Mouse (Mus musculus): ENCODE results near the gene Mcts2. TPM values are rescaled to one million over a fixed set of nuclear protein-coding genes. Genes with fewer than 3 reads are reported as not detected.

Gene Mcts2
- total RNA-seq, 2 experiments from 2014 or later, result 21.2 to 22.8 TPM

DNA sequence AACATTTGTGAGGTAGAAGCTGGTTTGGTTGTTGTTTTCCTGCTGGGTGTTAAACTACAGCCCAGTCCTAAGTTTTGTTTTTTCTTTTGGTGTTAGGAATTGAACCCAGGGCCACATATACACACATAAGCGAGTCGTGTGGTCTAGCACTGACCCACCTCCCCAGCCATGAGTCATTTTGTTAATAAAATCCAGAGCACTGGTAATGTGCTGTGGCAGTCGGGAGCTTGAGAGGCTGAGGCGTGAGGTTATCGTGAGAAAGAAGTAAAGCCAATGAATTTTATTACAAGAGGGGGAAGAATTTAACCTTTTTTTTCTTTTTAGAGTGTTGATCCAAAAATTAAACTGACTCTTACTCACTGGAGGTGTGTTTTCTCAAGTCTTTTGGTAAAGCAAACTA is 3.7 kb upstream of the Mcts2 start:
- DNase-seq (ENCODE audit: extremely low spot score in 1 of 2, low spot score in 1 of 2), result no peak

DNA sequence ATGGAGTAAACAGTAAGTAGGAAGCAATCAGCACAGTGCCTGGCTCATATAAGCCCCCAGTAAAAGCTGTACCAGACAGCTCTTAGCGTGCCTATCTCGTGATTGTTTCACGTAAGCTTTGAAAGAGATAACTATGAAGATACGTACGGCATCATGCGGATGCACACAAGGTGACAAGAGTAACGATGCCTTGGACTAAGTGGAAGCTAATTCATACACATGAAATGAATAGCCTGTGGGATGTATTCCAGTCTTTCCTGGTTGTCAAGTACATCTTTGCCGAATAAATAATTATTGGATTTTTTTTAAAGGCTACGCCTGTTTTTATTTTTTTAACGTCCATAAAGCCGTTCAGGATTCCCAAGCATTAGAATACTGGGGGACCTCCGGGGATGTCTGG is 436 bp upstream of the Mcts2 start:
- no peak for DNase-seq (ENCODE audit: extremely low spot score in 1 of 2, low spot score in 1 of 2)

DNA sequence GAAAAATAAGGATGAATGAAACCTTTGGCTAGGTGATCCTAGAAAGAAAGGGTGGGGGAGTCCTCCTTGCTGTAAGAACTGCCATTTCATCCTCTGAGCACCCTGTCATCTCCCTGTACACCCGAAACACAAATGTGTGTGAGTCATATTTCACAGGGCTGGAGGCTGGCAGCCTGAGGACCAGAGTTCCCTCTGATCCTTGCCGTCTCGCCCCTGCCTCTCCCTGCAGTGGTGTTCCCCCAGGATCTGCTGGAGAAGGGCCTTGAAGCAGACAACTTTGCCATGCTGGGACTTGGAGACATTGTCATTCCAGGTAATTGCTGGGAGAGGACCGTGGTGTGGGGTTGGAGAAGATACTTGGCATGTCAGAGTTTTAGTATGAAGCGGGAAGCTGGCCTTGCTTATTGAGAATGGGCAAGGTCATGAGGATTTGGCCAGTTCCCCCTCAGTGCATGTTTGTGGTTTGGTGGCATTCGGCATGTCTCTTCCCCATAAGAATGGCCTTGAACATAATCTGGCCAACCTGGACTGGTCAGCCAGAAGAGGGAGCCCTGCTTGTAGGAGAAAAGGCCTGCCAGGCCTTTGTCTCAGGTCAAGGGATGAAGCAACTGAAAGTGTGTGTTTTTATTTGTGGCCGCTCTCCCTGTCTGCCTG is 4.9 kb downstream of the Mcts2 start:
- no peak for DNase-seq (ENCODE audit: extremely low spot score in 1 of 2, low spot score in 1 of 2)

DNA sequence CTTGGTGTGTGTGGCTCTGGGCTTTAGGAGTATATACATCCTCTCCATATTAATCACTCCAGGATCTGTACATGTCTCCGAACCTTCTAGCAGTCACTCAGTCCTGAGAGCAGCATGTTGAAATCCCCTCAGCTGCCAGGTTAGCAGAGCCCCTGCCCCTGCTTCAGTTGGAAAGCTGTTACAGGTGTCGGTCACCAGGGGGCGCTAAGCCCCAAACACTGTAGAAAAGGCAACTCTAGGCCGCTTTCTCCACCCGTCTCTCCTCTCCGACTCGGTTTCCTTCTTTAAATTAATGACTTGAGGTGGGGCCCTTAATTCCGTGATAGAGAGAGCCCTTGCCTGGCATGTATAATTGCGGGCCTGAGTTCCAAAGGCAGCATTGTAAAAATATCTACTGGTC is 6.4 kb downstream of the Mcts2 start:
- DNase-seq (ENCODE audit: extremely low spot score in 1 of 2, low spot score in 1 of 2), result peak; percentile 52 to 72

DNA sequence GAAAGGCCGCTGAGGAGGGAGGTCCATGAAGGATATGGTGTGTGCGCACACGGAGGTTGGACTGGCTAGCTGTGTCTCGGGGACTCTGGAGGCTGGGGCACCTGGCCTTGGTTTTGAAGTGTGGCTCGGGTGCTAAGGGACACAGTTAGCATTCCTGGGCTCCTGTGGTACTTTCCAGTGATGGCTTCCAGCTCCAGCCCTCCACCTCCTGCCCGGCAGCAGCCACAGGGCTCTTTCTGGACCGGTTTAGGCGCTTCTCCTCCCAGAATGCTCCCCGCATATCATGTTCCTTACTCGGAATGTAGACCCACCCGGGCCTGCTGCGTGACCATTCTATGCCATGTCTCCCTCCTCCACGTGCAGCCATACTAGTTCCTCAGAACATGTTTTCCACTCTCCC is 6.9 kb downstream of the Mcts2 start:
- DNase-seq (ENCODE audit: extremely low spot score in 1 of 2, low spot score in 1 of 2), result no peak

DNA sequence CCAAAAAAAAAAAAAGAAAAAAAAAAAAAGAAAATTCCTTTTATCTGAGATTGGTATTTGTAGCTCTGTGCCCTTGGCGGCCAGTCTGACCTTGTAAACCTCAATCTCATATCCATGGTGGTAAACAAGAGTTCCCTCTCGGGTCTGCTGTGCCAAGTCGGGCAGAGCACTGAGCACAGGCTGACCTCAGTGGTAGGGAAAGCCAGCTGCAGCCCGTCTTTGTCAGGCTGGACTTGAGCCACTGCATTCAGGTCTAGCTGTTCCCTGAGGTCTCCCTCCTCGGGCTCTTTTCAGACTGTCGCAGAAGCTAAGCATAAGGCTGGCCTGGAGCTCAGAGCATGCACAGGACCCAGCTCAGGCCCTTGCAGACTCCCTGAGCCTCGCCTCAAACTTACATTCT is 7.9 kb downstream of the Mcts2 start:
- no peak for DNase-seq (ENCODE audit: extremely low spot score in 1 of 2, low spot score in 1 of 2)

DNA sequence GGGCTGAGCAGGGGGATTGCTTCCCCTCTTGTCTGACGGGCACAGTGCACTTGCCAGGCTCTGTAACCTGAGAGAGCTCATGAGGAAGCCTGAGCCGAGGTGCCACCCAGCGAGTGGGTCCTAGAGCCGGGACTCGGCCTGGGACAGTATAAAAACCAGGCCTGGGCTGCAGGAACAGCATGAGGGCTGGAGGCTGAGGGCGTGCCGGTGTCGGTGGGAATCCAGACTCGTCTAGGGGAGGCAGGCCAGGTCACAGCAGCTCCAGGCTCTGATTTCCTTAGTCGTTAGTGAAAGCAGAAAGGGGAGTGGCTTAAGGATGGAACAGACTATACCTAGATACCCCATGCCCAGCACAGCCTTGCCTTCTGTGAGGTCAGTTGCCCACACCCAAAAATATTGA is 9.2 kb downstream of the Mcts2 start:
- no peak for DNase-seq (ENCODE audit: extremely low spot score in 1 of 2, low spot score in 1 of 2)

DNA sequence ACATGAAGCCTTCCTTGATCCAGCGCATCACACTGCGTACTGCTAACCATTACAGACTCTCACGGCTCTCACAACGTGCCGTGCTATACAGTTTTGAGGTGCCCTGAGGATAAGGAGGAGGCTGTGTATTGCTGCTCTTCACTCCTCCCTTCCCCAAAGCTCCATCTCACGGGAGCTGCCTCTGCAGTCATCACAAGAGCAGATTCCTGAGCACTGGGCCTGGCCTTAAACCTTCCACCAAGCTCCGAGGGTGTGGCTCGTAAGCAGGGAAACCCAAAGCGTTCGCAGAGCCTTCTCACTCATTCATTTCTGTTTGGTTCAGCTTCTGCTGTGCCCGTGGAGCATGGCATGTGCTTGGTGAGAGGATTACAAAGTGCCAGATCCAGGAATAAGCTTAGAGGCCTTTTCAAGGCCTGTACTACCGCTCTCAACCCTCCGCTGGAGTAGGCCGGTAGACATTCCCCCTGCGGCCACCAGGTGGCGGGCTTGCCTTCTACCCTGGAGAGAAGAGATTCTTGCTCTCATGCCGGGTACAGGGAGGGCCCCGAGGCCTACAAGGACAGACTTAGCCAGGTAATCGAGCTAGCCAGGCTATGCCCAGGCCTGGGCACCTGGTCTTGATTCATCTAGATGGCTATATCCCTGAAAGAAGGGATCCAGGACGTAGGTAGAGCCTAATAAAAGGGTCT is 9.8 kb downstream of the Mcts2 start:
- peak; percentile 93 to 97 for DNase-seq (ENCODE audit: extremely low spot score in 1 of 2, low spot score in 1 of 2)

DNA sequence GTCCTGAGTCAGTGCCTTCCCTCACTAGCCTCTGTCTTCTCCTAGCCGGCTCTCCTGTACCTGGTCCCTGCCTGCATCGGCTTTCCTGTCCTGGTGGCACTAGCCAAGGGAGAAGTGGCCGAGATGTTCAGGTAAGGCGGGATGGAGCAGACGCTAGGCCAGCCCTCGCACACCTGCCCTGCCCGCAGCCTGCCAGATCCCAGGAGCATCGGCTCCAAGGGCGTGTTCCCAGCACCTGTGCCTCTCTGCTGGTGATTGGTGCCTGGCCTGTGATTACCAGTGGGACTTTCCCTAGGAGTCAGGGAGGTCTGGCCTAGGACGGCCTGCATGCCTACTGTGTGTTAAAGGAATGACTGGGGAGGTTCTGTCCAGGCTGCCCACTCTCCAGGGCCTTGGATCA is 13.3 kb downstream of the Mcts2 start:
- no peak for DNase-seq (ENCODE audit: extremely low spot score in 1 of 2, low spot score in 1 of 2)

DNA sequence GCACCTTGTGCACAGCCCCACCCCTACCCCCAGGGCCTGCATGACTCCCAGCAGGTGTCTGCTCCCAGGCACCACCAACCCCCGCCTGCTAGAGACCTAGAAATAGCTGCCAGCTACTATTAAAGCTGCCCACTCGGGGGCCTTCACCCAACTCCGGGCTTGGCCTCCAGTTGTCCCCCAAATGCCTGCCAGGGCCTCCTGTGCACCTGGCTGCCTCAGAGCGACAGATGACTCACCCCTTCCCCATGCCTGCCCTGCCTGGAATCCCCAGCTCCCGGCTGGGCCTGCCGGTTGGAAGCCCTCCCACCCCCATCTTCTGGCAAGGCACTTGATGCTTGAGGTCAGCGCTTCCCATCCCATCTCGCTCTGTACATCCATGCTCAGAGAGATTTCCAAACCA is 13.9 kb downstream of the Mcts2 start:
- no peak for DNase-seq (ENCODE audit: extremely low spot score in 1 of 2, low spot score in 1 of 2)

DNA sequence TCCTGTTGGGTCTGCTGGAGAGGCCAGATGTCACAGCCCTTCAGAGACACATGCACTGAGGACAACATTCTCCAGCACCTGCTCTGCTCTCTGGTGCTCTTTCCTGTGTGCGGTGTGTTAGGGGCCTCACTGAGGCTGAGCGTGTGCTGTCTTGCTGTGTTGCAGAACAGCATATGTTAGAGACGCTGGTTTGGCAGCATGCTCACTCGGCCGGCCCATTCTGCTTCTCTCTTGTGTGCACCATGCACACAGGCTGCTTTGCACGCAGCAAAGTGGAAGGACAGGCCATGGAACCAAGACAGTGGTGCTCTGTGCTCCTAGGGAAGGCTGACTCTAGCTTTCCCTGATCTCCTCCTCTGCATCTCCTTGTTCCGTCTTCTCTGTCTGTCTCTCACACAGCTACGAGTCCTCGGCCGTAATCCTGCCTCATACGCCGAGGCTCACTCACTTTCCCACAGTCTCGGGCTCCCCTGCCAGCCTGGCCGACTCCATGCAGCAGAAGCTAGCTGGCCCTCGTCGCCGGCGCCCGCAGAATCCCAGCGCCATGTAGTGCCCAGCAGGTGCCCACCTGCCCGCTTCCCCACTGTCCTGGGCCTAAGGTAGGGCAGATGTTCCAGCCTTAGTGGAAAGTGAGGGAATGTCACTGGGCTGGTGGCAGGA is 16.9 kb downstream of the Mcts2 start:
- no peak for DNase-seq (ENCODE audit: extremely low spot score in 1 of 2, low spot score in 1 of 2)

DNA sequence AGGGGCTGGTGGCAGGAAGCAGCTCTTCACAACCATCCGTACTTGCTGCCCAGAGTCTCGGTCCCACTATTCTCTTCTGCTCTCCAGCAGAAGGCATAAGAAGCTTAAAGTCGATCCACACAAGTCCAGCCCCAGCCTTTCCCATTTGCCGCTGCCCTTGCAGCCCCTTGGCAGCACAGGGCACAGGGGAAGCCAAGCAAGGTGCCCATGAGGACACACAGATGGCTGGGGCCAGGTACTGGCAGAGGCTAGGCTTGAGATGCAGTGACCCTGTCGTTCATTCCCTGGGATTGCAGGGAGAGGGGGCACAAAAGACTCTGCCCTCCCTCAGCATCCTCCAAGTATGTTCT is 17.4 kb downstream of the Mcts2 start:
- DNase-seq (ENCODE audit: extremely low spot score in 1 of 2, low spot score in 1 of 2), result no peak

DNA sequence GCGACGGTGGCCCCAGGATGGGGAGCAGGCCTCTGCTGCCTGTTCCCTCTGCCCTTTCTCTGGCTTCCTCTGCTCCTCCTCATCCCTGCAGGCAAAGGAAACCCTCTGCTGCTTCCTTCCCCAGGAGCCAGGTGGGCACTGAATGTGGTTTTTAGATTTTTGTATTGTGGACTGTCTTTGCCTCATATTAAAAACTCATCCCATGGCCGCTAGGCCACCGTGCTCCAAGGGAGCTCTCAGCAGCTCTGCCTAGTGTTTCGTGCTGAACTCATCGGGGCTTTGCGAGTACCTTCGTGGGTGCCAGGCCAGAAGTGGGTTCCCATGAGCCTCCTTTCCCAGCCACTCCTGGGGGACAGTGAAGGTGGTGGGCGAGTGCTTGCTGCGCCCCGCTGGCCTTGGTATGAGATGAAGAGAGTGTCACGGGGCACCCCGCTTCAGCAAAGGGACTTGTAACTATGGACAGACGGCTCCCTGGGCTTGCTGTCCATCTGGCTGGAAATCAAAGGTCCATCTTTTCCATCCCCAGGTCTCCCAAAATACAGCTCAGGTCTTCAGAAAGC is 18.1 kb downstream of the Mcts2 start:
- no peak for DNase-seq (ENCODE audit: extremely low spot score in 1 of 2, low spot score in 1 of 2)

DNA sequence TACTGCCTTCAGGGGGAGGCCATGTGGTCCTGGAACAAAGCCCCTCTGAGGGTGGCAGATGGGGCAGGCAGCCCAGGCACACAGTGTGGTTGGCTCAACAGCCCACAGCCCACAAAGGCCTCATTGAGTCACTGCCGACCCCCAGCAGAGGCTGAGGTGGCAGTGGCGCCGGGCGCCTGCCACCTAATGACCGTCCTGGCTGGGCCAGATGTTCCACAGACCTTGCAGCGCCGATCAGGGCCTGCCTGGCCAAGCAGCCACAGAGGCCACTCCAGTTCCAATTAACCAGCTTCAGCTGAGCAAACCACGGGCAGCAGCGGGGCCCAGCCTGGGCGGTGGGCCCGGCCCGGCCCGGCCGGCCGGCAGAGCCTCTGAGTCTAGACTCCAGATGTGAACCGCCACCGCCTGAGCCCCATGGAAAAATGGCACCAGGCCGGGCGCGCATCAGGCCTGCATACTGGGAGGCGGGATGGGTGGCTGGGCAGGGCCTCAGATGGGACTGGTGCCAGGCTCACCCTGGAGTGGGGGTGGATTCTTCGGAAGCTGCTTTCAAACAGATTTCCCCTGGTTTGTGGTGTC is 19.2 kb downstream of the Mcts2 start:
- DNase-seq (ENCODE audit: extremely low spot score in 1 of 2, low spot score in 1 of 2), result peak; percentile 48 to 55

DNA sequence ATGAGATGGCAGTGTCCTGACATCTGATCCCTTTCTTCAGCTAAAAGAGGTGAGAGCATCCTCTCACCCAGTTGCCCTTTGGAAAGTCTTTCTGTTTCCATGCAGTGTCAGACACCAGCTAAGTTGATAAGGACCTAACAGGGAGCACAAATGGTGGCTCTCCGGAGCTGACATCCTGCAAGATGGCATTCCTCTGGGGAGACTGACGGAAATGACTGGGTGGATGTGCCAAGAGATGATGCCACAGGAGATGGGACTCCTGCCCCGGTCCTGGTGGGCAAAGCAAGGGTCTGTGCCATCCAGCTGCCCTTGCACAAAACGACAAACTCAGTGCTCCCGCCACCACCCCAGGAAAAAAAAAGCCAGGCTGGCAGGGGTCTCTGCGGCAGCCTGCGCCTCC is 20.4 kb downstream of the Mcts2 start:
- no peak for DNase-seq (ENCODE audit: extremely low spot score in 1 of 2, low spot score in 1 of 2)

DNA sequence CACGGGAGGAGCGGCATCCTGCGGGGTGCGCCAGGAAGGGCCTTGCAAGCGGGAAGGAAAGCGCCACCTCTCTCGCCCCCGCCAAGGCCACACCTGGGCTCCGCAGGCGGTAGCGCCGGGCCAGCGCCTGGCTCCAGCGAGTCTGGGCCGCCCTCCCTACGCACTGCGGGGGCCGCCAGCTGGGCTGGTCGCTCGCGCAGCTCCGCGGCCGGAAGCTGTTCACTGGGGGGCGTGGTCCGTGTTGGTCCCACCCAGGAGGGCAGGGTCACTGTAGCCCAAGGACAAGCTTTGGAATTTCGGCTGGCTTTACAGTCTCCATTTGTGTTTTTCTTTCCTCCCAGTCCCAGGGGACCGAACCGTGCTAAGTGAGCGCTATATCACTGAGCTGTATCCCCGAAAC is 20.8 kb downstream of the Mcts2 start:
- DNase-seq (ENCODE audit: extremely low spot score in 1 of 2, low spot score in 1 of 2), result peak; percentile 38 to 49

DNA sequence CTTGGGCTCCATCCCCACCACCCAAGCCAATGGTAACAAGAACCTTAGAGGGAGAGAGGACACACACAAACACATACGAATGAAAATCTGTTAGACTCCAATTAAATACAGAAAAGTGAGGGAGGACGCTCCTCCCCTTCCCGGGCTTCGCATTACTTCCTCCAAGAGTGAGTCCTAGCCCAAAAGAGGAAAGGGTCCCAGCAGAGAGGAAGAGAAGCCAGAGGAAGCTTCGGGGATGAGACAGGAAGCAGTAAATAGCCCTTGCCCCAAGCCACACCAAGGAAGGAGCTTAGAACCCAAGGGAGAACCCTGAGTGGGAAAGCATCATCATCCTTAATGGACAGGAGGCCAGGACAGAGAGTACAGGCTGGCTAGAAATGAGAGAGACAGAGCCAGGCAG is 22.2 kb downstream of the Mcts2 start:
- DNase-seq (ENCODE audit: extremely low spot score in 1 of 2, low spot score in 1 of 2), result no peak

DNA sequence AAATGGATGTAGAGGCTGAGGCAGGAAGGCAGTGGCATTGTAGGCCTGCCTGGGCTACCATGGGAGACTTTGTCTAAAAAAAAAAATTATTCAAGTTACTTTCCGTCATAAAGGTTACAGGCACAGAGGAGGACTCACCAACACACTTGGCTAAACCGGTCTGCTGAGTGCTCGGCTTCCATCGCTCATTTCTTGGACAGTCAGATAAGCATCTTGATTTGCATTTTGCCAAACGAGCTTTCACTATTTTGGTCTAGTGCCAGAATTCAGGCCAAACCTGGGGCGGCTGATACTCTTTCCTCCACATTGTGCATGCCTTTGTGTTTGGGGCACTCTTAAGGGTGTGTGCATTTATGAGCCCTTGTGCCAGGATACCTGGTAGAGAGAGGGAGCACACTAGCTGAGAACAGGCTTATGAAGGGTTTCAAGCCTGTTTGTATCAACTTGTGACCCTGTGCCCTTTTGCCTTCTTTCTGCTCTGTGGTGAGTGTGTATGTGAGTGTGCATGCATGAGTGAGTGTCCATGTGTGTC is 29.5 kb downstream of the Mcts2 start:
- no peak for DNase-seq (ENCODE audit: extremely low spot score in 1 of 2, low spot score in 1 of 2)

DNA sequence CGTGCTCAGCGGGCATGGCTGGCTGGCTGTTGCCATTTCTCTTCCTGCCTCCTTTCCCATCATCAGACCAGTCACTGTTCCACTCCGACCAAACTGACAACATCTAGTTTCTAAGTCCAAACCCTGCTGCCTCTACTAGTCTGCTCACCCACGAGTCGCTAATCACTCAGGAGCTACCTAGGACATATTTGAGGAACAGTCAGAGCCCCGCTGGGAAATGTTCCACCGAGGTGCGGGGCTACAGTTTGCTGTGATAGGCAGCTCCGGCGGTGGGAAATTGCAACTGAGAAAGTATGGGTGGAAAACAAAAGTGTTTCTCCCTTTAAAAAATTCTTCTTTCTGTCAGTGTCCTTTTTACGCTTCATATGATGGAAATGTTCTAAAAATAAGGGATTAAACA is 30.8 kb downstream of the Mcts2 start:
- DNase-seq (ENCODE audit: extremely low spot score in 1 of 2, low spot score in 1 of 2), result no peak

DNA sequence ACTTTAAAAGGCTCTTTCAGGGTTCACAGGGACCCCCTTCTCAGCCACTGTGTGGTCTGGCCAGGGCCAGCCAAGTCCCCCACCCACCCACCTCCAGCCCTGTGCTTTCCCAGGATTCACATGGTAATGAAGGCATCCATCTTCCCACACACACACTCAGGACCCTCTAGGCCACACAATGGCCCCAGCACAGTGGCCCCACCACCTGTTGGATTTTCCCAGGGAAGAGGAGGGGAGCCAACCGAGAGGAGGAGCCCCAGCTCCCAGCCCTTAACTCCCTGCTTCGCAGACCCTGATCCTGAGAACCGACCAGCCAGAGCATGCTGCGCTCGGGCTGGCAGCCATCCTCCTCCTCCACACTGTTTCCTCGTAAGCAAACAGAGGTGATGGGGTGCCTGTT is 31.2 kb downstream of the Mcts2 start:
- DNase-seq (ENCODE audit: extremely low spot score in 1 of 2, low spot score in 1 of 2), result no peak

DNA sequence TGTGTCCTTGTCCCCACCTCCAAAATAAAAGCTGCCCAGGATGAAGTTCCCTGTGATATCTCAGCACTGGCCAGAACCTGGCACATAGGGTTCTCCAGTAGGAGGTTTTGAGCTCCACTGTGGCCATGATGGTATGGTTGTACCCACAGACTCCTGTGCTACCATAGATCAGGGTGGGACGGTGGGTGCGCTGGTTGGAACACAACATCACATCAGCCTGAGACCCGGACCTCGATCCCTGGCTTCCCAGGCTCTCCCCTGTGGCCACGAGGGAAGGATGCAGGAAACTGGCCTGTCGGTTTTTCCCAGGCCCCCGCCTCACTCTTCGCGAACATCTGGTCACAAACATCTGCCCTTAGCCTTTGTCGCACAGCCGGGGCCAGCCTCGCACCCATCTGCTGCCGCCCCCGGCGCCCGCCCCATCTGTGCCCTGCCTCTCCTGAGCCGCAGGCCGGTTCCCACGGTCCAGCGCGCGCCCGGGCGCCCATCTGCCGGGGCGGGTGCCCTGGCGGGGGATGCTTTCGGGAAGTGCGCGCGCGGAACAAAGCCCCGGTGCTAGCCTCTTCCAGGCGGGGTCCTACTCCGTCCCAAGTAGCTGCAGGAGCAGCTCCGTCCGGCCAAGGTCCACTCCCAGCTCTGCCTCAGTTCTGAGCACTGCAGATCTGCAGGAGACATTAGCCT is 37.0 kb downstream of the Mcts2 start:
- no peak for DNase-seq (ENCODE audit: extremely low spot score in 1 of 2, low spot score in 1 of 2)

Data from layer of hippocampus, postnatal 25 days (tissue).